Mouse (Mus musculus) liver, postnatal 0 days (tissue): ENCODE measurements around the gene Ercc8. TPM values are rescaled to one million over a fixed set of nuclear protein-coding genes. Genes with fewer than 3 reads are reported as not detected.

ENCODE experiments used
- ATAC-seq: fragments of 200-750 bp; cut with Nextera tagmentation; 2 replicates; pipeline ENCODE4 v1.8.0; 2017; ENCODE audit warnings: mild to moderate bottlenecking, moderate library complexity
- DNase-seq: peaks from one replicate; pipeline ENCODE4 v3.0.0-alpha.2; 2016
- H3K27ac ChIP-seq: fragments of 300-500 bp; sonication (generic); 2 replicates; pipeline ENCODE4 v1.5.1; 2014; ENCODE audit warnings: antibody characterized with exemption, moderate library complexity, mild to moderate bottlenecking, low read depth
- H3K27me3 ChIP-seq: fragments of 300-500 bp; sonication (generic); 2 replicates; pipeline ENCODE4 v1.6.1; 2014; ENCODE audit warnings: low read length, control low read depth, mixed read lengths; ENCODE audit not compliant: insufficient read depth
- H3K36me3 ChIP-seq: fragments of 300-500 bp; sonication (generic); replicated peaks from 2 replicates; pipeline ENCODE4 v1.6.1; 2014; ENCODE audit warnings: mild to moderate bottlenecking, control low read depth, low read length, moderate library complexity, mixed read lengths; ENCODE audit not compliant: insufficient read depth
- H3K4me1 ChIP-seq: fragments of 300-500 bp; sonication (generic); 2 replicates; pipeline ENCODE4 v1.6.1; 2014; ENCODE audit warnings: antibody characterized with exemption, mild to moderate bottlenecking, control low read depth; ENCODE audit not compliant: insufficient read depth
- H3K4me2 ChIP-seq: fragments of 300-500 bp; sonication (generic); 2 replicates; pipeline ENCODE4 v1.6.1; 2014; ENCODE audit warnings: low read depth, mild to moderate bottlenecking, low read length, moderate library complexity, mixed read lengths
- H3K4me3 ChIP-seq: fragments of 300-500 bp; sonication (generic); 2 replicates; pipeline ENCODE4 v1.5.1; 2014; ENCODE audit warnings: low read depth, low read length
- H3K9ac ChIP-seq: fragments of 300-500 bp; sonication (generic); replicated peaks from 2 replicates; pipeline ENCODE4 v1.6.1; 2014; ENCODE audit warnings: mild to moderate bottlenecking, moderate library complexity
- H3K9me3 ChIP-seq: fragments of 300-500 bp; sonication (generic); 2 replicates; pipeline ENCODE4 v1.6.1; 2016; ENCODE audit warnings: mild to moderate bottlenecking, control low read depth, low read length, mixed read lengths
- CTCF ChIP-seq: sonication (generic); IDR thresholded peaks from 2 replicates; pipeline ENCODE4 v1.5.1; 2016; ENCODE audit warnings: antibody characterized with exemption, low read depth
- EP300 ChIP-seq: IDR thresholded peaks from 2 replicates; pipeline ENCODE4 v1.6.1; 2016; ENCODE audit warnings: antibody characterized with exemption, low read depth, mild to moderate bottlenecking
- WGBS: fragments of 180-500 bp; shearing (Covaris S2); extraction: QIAGEN DNeasy Blood & Tissue Kit; methylation state at CpG from one replicate; pipeline ENCODE4 v1.1.7; 2014; ENCODE audit not compliant: insufficient replicate concordance; 5-methylcytosine and 5-hydroxymethylcytosine counted together
- polyA plus RNA-seq: library from polyadenylated mRNA; unstranded; fragments of >200 nt; fragmentation: Nextera tagmentation; extraction: Ambion mirVana; gene quantifications from 2 replicates; pipeline ENCODE4 v1.2.1, GENCODE M21; 2015

The Ercc8 gene
- polyA plus RNA-seq, 1 experiment from 2014 or later = 4.9 TPM

DNA sequence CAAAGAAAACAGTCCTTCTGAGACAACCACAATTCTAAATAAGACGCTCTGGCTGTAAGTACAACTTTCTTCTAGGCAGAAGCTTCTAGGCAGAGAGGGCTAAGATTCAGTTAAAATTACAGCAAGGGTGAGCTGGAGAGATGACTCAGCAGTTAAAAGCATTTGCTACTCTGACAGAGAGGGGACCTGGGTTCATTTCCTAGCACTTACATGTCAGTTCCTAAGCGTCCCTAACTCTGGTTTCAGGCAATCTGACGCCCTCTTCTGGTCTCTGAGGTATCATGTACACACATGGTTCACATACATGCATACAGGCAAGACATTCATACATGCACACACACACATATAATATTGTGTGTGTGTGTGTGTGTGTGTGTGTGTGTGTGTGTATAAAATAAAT lies 27.0 kb downstream of the Ercc8 start:
- Histone ChIP-seq H3K27me3 (no peaks in the 10 kb centered on the region), H3K36me3 (peaks cover 23% of the 10 kb centered on the region), H3K4me2 (no peak overlapping the region), H3K9me3 (no peaks in the 10 kb centered on the region), H3K9ac (no peak overlapping the region), H3K4me3 (no peak overlapping the region), H3K4me1 (no peaks in the 10 kb centered on the region), H3K27ac (no peak overlapping the region)
- 86% methylated on average over 3 of the region's 3 CpGs for WGBS
- DNase-seq (no peak), ATAC-seq (no peak)
- no peak for TF ChIP-seq CTCF
- TF ChIP-seq EP300 = no peak

DNA sequence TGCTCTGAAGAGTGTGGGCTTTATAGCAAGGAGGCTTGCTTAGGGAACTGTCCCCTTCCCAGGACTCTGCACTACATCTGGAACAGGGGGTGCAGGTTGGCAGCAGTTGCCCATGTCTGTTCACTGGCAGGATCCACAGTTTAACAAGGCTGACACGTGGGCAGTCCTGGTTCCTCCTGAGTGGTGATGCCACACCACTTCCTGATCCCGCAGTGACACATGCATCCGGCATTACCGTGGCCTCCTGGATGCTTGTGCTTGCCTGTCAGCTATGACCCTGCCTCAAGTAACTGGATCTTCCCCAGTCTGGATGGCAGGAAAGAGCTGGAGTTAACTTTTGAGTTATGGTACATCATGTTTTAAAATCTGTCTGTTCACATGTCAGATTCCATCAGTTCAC lies 29.5 kb downstream of the Ercc8 start:
- DNase-seq (no peak), ATAC-seq (no peak)
- H3K36me3 ChIP-seq = peaks cover 19% of the 10 kb centered on the region
- H3K9ac ChIP-seq = no peak overlapping the region
- H3K9me3 ChIP-seq = no peaks in the 10 kb centered on the region
- no peaks in the 10 kb centered on the region for H3K4me1 ChIP-seq
- no peak overlapping the region for H3K4me3 ChIP-seq
- H3K4me2 ChIP-seq = no peak overlapping the region
- WGBS = 76% methylated on average over 4 of the region's 4 CpGs
- H3K27ac ChIP-seq = no peak overlapping the region
- H3K27me3 ChIP-seq = no peaks in the 10 kb centered on the region
- TF ChIP-seq CTCF (no peak), EP300 (no peak)

DNA sequence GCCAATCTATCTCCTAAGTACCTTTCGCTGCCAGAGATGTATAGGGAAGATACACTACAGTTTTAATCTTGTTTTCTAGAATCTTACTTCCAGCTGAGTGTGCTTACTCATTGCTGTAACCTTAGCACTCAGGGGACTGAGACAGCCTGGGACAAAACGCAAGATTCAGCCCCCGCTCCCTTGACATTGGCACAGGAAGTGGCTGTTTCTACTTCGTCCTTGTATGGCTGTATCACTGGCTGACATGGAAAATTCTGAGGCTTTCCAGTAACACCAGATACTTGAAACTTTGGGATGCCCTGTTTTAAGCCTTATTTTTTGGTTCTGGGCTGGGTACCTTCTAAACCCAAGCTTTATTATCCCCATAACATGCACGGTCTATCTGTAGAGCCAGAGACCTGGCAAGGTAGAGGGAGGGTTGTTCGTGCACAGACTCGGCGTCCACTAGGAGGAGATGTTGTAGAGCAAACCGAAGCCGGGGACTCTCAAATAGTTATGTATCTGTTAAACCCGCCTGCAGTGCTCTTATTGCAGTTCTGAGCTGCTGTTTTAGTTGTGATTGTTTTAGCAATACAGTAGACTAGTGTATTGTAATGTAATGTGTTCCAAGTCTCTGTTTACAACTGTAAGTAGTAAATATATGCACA lies 32.7 kb downstream of the Ercc8 start:
- peak; percentile 78 for TF ChIP-seq CTCF
- no peak for TF ChIP-seq EP300
- no peak overlapping the region for H3K9ac ChIP-seq
- H3K9me3 ChIP-seq = no peaks in the 10 kb centered on the region
- H3K36me3 ChIP-seq = peaks cover 9% of the 10 kb centered on the region
- no peaks in the 10 kb centered on the region for H3K4me1 ChIP-seq
- no peak overlapping the region for H3K4me2 ChIP-seq
- 49% methylated on average over 11 of the region's 11 CpGs for whole genome bisulfite sequencing
- no peak overlapping the region for H3K27ac ChIP-seq
- no peak overlapping the region for H3K4me3 ChIP-seq
- peak; percentile 65 for DNase-seq
- no peak for ATAC-seq
- H3K27me3 ChIP-seq = no peaks in the 10 kb centered on the region

DNA sequence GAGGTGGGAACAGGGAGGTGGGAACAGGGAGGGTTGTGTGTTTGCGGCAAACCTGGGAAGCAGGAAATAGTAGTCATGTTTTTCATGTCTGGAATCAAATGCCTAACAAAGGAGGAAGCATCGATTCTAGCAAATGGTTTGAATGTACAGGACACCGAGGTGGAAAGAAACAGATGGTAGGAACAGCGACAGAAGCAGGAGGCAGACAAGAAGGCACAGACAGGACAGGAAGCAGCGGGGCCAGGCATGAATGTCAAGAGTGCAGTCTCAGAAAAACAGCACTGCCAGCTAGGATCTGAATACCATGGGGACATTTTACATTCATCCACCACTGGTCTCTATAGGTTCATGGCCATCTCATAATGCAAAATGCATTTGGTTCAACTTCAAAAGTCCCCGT lies 36.9 kb downstream of the Ercc8 start:
- DNase-seq (no peak), ATAC-seq (no peak)
- no peak for TF ChIP-seq EP300
- no peak for TF ChIP-seq CTCF
- no peak overlapping the region for H3K27ac ChIP-seq
- H3K36me3 ChIP-seq = no peaks in the 10 kb centered on the region; the same call in 1 of the 2 replicates
- H3K4me2 ChIP-seq = no peak overlapping the region
- no peak overlapping the region for H3K9ac ChIP-seq
- H3K9me3 ChIP-seq = no peaks in the 10 kb centered on the region
- no peaks in the 10 kb centered on the region for H3K27me3 ChIP-seq
- WGBS = 83% methylated on average over 6 of the region's 6 CpGs
- H3K4me3 ChIP-seq = no peak overlapping the region
- no peaks in the 10 kb centered on the region for H3K4me1 ChIP-seq

DNA sequence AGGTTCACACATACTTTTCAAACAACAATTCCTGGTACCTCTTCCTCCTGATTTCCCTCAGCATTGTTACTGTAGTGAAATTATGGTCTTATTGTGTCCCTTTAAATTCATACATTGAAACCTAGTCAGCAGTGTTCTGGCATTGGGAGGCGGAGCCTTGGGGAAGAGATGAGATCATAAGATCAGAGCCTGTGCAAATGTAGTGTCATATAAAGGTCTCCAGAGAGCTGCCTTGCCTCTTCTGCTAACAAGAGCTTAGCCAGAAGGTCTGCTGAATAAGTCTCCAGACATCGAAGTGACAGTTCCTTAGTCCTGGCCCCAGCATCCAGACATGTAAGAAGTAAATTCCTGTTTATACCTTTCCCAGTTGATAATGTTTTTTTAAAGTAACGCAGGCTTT lies 46.3 kb downstream of the Ercc8 start:
- Histone ChIP-seq H3K9me3 (no peaks in the 10 kb centered on the region), H3K9ac (no peak overlapping the region), H3K27ac (no peak overlapping the region), H3K27me3 (no peaks in the 10 kb centered on the region), H3K4me3 (no peak overlapping the region), H3K36me3 (no peaks in the 10 kb centered on the region), H3K4me2 (no peak overlapping the region), H3K4me1 (no peaks in the 10 kb centered on the region)
- DNase-seq (no peak), ATAC-seq (no peak)
- 85% methylated on average over 3 of the region's 3 CpGs for WGBS
- no peak for TF ChIP-seq EP300
- TF ChIP-seq CTCF = no peak

DNA sequence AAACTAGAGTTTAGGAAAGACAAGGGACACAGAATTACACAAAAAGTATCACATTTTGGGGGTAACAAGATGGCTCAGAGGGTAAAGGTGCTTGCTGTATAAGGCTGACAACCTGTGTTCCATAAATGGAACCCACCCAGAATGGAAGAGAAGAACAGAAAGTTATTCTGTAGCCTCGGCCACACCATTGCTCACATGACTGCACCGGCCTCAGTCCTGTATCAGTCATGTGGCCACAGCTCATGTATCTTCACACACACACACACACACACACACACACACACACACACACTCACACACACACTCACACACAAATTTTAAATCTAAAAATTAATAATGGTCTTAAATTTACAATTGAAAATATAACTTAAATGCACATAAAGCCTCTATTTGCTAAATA lies 48.9 kb downstream of the Ercc8 start:
- Histone ChIP-seq H3K27ac (no peak overlapping the region), H3K9me3 (no peaks in the 10 kb centered on the region), H3K4me1 (no peaks in the 10 kb centered on the region), H3K27me3 (no peaks in the 10 kb centered on the region), H3K36me3 (no peaks in the 10 kb centered on the region), H3K4me3 (no peak overlapping the region), H3K9ac (no peak overlapping the region), H3K4me2 (no peak overlapping the region)
- DNase-seq (no peak), ATAC-seq (no peak)
- WGBS = 75% methylated on average over 2 of the region's 2 CpGs
- no peak for TF ChIP-seq CTCF
- TF ChIP-seq EP300 = no peak

DNA sequence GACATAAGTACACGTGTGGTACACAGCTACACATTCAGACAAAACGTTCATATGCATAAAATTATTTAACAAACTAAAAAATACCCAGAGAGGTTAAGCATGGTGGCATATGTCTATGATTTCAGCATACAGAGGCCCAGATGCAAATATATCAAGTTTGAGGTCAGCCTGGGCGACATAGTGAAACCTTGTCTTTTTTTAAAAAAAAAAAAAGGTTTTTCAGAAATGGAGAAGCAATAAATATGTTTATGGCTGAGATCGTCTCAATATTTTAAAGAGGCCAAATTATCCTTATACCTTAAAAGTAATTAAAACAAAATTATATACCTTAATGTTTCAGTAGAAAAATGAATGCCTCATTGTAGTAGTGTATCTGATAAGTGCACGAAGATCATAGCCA lies 49.6 kb downstream of the Ercc8 start:
- H3K27me3 ChIP-seq = no peaks in the 10 kb centered on the region
- H3K9ac ChIP-seq = no peak overlapping the region
- no peaks in the 10 kb centered on the region for H3K9me3 ChIP-seq
- 64% methylated on average over 5 of the region's 5 CpGs for WGBS
- TF ChIP-seq EP300 = no peak
- no peak for TF ChIP-seq CTCF
- ATAC-seq (no peak), DNase-seq (no peak)
- H3K4me2 ChIP-seq = no peak overlapping the region
- H3K4me1 ChIP-seq = 0 out of 2 replicates have a peak, but pooled peaks cover 1% of the 10 kb centered on the region
- H3K4me3 ChIP-seq = no peak overlapping the region
- H3K27ac ChIP-seq = no peak overlapping the region
- no peaks in the 10 kb centered on the region for H3K36me3 ChIP-seq
